9 mouse cellular contexts compared by ENCODE assay signal in genomic region chr4:40784556-40785169, GRCm38 (mm10). TPM values are rescaled to one million over a fixed set of nuclear protein-coding genes. Genes with fewer than 3 reads are reported as not detected.
DNase-seq lines count a peak whose midpoint lies in the region; ATAC-seq lines count a peak whose summit lies in the region.
"Had no signal": no experiment of that assay in that cellular context is flagged by ENCODE, and none has a peak within 500 bp of the region (broad histone marks: within the 10 kb centered on the region; RNA-seq: fewer than 3 reads in every experiment).

No protein-coding gene starts in this region.

- no peak for ATAC-seq in inflammation-experienced regulatory T-cells, adult 6 months

- DNase-seq in urinary bladder, postnatal 36 days (ENCODE audit: low spot score in 2 of 2): peak; percentile 44 to 69
- DNase-seq in urinary bladder, adult 2 months (ENCODE audit: low spot score): no peak
- peak; percentile 80 to 83 for DNase-seq in heart, adult 9 months (ENCODE audit: low spot score in 2 of 2)
- peak; percentile 64 to 72 for DNase-seq in lung, adult 18-20 months
- no peak for DNase-seq in B cell, adult 2 months
- no peak for DNase-seq in embryo, embryonic 10 days (ENCODE audit: low spot score)
- no peak for DNase-seq in cerebellum, postnatal 25 days
- DNase-seq: thymus, postnatal 4 days had no signal

RNA-seq across cellular contexts. Expression of gene Smu1, which starts 26.9 kb away (rescaled TPM):
- polyA plus RNA-seq in urinary bladder, adult 2 months (2012; rRNA removed): 52.9 and 64.9 TPM in 2 replicates
- 100 to 1,000 TPM; 131 to 146 (median 133) TPM for polyA plus RNA-seq in inflammation-experienced regulatory T-cells, adult 6 months (2017; shearing (Covaris generic))

Comparison
In these comparisons a context has a peak if more than half of its experiments do, and no peak if none do; other contexts are left out.
1. DNase-seq: peak in urinary bladder, postnatal 36 days (2 of 2), heart, adult 9 months (2 of 2) and lung, adult 18-20 months (2 of 2); none in urinary bladder, adult 2 months (single experiment), B cell, adult 2 months (0 of 2), embryo, embryonic 10 days (single experiment) and cerebellum, postnatal 25 days (0 of 2).